Mouse (Mus musculus): ENCODE results near the gene Bcs1l.
A peak's percentile ranks its signal among the peaks of the same experiment; 100 is the strongest.

Bcs1l gene

GRCm38 (mm10) chr1:74587773-74588445, at the start of gene Bcs1l, which contains the start of gene Zfp142:
Gene Bcs1l (plus strand): TSS chr1:74588289.
Gene Zfp142 (minus strand): TSS chr1:74588246.
- peak; percentile 98 to 99 for DNase-seq

GRCm38 (mm10) chr1:74538650-74539049, 49.4 kb upstream of the Bcs1l start:
- DNase-seq, result peak; percentile 76 to 80

- DNase-seq, result peak; percentile 60 to 73
Measured at GRCm38 (mm10) chr1:74542451-74542961, 45.6 kb upstream of the Bcs1l start, which contains the start of gene Plcd4. Gene Plcd4 (plus strand): TSS chr1:74542888.

GRCm38 (mm10) chr1:74544184-74544583, 43.9 kb upstream of the Bcs1l start, which contains the start of gene Usp37:
Gene Usp37 (minus strand): TSS chr1:74544284.
- no peak for DNase-seq

- no peak for DNase-seq
Measured at GRCm38 (mm10) chr1:74559061-74559460, 29.0 kb upstream of the Bcs1l start.

GRCm38 (mm10) chr1:74565834-74566233, 22.3 kb upstream of the Bcs1l start:
- no peak for DNase-seq

DNA sequence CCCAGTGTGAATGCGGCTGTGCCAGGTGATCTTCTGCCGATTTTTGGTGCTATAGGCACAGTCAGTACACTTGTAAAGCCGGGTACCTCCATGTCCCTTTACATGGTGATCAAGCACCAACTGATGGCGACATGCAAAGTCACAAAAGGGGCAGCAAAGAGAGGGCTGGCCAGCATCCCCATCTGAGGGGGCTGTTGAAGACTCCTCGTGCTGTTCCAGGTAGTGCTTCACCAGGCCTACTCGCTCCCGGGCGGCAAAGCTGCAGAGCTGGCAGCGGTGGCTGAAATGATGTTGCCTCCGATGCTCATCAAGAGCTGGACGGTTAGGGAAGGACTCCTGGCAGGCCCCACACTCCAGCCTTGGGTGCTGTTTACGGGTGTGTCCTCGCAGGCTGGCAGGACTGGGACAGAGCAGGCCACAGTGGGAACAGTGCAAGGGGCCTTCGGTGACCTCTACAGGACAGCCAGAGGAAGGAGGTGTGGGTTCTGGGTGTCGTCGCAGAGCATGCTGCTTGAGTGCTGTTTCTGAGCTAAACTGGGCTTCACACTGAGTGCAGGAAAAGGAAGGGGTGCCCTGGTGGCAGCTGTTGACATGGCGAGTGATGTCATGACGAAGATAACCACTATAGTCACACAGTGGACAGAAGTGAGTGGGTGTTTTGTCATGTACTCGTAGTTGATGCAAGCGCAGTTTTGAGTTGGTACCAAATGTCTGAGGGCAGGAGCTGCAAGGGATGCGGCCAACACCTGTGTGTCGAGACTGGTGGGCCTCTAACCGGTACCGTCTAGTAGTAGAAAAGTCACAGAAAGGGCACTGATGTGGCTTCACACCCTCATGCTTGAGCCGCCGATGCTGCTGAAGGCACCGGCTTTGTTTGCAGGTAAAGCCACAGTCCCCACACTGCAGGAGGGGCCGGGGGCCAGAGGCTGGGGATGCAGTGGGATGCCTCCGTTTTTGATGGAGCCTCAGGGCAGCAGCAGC, 18.1 kb upstream of the Bcs1l start:
- no peak for DNase-seq

DNA sequence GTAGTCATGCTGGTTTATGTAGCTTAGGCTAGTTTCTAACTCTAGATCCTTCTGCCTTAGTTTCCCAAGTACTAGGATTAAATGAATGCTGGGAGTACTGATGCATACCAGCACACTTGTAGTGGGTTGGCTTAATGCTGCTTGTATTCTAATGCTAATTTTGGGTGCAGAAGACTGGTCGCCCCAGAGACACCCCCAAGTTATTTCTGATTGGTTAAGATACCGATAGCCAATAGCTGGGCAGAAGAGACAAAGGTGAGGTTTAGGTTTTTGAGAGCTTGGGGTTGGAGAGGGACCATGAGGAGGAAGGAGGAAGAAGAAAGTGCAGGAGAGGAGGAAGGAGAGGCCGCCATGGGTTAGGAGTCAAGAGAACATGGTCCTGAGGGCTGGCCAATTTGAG, 5.5 kb upstream of the Bcs1l start:
- DNase-seq, result no peak

DNA sequence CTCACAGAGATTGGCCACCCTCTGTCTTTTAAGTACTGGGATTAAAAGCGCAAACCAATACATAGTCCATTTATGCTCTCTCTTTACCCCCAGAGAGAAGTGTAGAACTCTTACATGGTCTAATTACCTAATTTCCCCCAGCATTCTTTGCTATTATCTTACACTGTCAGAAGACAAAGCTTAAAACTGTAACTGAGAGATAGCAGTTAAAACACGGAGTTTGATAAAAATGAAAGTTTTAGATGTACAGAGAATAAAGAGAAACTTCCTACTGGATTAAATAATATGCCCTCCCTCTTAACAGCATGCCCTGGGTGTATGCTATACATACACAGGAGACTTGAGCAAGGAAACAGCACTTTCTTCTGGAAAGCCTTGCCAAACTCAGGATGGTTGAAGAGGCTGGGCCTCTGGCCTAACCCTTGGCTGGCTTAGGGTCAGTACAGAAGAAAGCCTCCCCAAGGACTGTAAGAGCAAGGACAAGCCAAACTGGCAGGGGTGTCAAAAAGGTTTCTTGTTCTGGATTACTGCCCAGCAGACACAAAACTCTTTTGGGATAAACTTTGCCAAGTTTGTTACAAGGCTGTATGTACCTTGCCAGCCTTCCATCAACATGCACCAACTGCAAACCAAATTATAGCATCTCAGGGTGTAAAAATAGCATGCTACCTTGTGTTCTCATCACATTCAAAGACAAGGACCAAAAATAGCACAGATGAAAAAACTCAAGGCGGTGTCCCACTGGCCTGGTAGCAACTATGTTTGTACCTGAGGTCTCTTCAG, 3.3 kb upstream of the Bcs1l start:
- DNase-seq, result no peak

DNA sequence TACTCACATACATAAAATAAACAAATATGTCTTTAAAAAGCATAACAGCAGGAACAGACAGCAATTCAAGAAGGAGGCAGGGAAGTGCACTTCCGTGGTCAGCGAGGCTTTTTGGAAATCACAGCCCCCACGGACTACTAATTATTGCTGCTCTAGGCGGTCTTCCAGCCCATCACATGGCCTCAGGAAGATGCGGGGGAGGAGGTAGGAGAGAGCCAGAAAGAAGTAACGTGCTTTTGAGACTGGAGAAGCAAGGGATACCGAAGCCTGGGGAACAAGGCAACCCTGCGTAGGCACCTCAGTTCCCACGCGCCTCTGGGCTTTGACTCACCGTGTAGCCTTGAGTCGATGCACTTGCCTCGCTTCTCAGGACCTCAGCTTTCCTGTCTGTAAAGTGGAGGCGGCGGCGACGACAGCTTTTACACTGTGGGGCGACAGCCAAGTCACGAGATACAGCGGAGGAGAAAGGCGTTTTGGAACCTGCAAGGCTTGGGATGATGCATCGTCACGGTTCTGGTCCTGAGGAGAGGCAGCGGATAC, 786 bp upstream of the Bcs1l start:
- DNase-seq, result no peak

- DNase-seq, result no peak
Measured at GRCm38 (mm10) chr1:74594434-74594833, 6.3 kb downstream of the Bcs1l start.

DNA sequence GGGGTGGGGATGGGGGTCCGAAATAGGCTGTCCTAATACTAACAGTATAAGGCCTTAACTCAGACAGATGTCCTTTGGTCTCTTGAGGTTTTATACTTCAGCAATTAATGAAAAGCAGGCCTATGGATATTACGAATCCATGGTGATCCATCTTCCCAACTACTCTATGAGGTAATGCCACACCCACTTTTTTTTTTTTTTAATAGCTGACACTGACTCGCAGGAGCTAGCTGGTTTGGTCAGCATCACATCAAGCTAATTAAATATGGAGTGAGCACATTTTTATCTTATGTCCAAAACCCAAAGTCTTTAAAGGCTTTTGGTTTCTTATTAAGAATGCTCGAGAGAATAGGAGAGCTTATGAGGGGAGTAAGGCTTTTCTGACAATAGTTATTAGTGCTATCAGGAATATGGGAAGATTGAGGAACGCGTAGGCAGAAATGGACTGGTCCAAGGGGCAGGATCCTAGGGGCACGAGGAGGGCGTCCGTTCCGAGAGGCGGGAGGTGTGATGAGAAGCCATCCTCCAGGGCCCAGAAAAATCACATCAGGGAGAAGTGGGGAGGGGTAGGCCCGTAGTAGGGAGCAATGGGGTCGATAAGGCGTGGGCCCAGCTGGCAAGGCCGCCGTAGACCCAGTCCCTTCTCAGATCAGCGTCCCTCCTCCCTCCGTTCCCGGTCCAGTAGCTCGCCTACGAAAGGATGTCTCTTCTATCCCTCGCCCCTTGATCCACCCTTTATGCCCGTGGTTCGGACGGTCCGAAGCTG, 12.6 kb downstream of the Bcs1l start:
- no peak for DNase-seq

- DNase-seq, result peak; percentile 86 to 87
Measured at GRCm38 (mm10) chr1:74601267-74601962, 13.3 kb downstream of the Bcs1l start, which contains the start of the genes Rnf25 and Stk36. Gene Rnf25 (minus strand): TSS chr1:74601397. Gene Stk36 (plus strand): TSS chr1:74601445.

DNA sequence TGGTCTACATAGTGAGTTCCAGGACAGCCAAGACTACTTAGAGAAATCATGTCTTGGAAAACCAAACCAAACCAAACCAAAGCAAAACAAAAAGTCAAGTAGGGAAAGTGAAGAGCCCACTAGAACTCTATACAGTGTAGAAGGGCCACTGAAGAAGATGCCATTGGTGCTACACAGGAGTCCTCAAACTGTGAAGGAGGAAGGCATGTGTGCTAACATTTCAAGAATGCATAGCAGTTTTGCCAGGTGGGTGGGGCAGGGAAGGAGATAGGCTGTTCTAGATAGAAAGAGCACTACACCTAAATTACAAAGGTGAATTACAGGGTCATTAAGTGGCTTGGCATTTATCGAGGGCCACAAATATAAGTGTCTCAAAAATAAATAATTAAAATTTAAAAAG, 36.1 kb downstream of the Bcs1l start:
- DNase-seq, result no peak

DNA sequence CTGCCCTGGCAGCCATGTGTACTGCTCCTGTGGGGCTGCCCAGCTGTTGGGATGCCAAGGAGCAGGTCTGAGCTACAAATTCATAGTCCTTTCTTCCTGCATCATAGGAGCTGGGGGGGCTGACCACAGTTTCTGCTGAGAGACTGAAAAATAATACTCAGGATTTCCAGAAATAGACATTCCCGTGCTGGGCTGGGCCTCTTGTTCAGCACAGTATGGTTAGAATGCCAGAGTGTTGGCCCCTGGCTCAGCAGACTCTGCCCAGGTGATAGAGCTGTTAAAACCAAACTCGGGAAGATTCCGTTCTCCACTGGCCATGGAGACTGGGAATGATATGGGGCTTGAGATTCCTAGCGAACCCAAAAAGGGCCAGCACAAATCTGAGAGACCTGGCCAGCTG, 38.0 kb downstream of the Bcs1l start:
- DNase-seq, result no peak

- no peak for DNase-seq
Measured at GRCm38 (mm10) chr1:74628001-74628400, 39.9 kb downstream of the Bcs1l start.

DNA sequence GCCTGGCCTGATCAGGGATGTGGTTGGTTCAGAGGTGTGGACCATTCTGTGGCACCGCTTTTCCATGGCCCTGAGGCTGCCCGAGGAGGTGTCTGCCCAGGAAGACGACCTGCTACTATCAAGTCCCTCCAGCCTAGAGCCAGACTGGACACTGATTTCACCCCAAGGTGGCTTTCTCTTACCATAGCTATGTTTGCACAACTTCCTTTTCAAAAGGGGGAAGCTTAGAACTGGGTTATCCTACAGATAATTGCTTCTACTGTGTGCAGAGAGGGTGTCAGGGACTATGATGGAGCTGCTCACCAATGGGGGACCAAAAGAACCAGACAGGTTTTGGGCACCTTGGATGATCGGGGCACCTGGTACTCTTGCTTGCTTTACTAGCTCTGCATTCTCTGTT, 44.6 kb downstream of the Bcs1l start:
- DNase-seq, result no peak
